Mouse (Mus musculus) forebrain, embryonic 10.5 days (tissue): ENCODE data around the gene Gm5926. TPM values are rescaled to one million over a fixed set of nuclear protein-coding genes. Genes with fewer than 3 reads are reported as not detected.
"Not testable (repeated sequence)": the region's sequence is repeated elsewhere in the genome, so short reads cannot be mapped to it uniquely, and the experiment has no call there.

Experiments used
- DNase-seq: peaks from one replicate; pipeline ENCODE4 v3.0.0-alpha.2; 2017; ENCODE audit warnings: low spot score; ENCODE audit errors: extremely low spot score
- H3K27ac ChIP-seq: fragments of 300-500 bp; sonication (generic); 2 replicates; pipeline ENCODE4 v1.5.1; 2016; ENCODE audit warnings: mild to moderate bottlenecking
- H3K27me3 ChIP-seq: fragments of 300-500 bp; sonication (generic); 2 replicates; pipeline ENCODE4 v1.6.1; 2016; ENCODE audit warnings: mild to moderate bottlenecking; ENCODE audit not compliant: poor library complexity, severe bottlenecking
- H3K36me3 ChIP-seq: fragments of 300-500 bp; sonication (generic); replicated peaks from 2 replicates; pipeline ENCODE4 v1.6.1; 2016; ENCODE audit warnings: mild to moderate bottlenecking, moderate library complexity
- H3K4me1 ChIP-seq: fragments of 300-500 bp; sonication (generic); 2 replicates; pipeline ENCODE4 v1.6.1; 2016
- H3K4me3 ChIP-seq: fragments of 300-500 bp; sonication (generic); 2 replicates; pipeline ENCODE4 v1.5.1; 2016; ENCODE audit warnings: mild to moderate bottlenecking, moderate library complexity
- H3K9me3 ChIP-seq: fragments of 300-500 bp; sonication (generic); 2 replicates; pipeline ENCODE4 v1.6.1; 2016; ENCODE audit warnings: mild to moderate bottlenecking, moderate library complexity
- WGBS: fragments of 180-500 bp; shearing (Covaris S2); methylation state at CpG from one replicate; pipeline ENCODE4 v1.1.7; 2016; 5-methylcytosine and 5-hydroxymethylcytosine counted together
- polyA plus RNA-seq: library from polyadenylated mRNA; unstranded; fragments of >200 nt; fragmentation: Nextera tagmentation; extraction: Ambion mirVana; gene quantifications from 2 replicates; pipeline ENCODE4 v1.2.1, GENCODE M21; 2016

Gene Gm5926
- not detected in 2 replicates for polyA plus RNA-seq

DNA sequence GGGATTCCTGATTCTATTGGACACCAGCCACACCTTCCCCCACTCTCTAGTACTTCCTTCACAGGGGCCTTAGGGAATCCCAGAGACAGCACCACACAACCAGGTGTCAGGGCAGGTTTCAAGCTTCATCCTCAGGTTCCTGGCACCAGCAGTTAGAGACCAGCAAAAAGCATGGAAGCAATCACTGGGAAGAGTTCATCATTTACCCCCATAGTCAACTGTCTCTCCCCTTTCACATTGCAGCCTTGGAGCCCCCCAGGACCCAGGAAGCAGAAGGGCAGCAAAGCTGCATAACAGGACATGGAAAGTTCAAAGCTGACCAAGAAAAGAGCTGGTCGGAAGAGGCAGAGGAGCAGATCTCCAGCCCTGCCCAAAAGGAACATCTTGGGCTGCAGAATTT is at the start of gene Gm5926:
Gene Gm5926 (plus strand): TSS at position 301 of the 400 bp plus-strand sequence.
- not testable (repeated sequence) for H3K27me3 ChIP-seq, H3K9me3 ChIP-seq, H3K36me3 ChIP-seq, H3K4me3 ChIP-seq, DNase-seq, H3K27ac ChIP-seq, H3K4me1 ChIP-seq
- no CpG with 5 or more reads among the region's 1 CpGs for WGBS

DNA sequence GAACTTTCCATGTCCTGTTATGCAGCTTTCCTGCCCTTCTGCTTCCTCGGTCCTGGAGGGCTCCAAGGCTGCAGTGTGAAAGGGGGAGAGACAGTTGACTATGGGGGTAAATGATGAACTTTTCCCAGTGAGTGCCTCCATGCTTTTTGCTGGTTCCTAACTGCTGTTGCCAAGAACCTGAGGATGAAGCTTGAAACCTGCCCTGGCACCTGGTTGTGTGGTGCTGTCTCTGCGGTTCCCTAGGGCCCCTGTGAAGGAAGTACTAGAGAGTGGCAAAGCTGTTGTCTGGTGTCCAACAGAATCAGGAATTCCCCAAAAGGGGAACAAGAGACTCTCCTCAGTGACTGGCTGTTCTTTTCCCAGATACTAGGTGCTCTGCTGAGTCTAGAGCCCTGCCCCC is 49.5 kb upstream of the Gm5926 start:
- not testable (repeated sequence) for DNase-seq, H3K4me1 ChIP-seq, H3K36me3 ChIP-seq, H3K27ac ChIP-seq, H3K27me3 ChIP-seq, H3K4me3 ChIP-seq
- 87% methylated on average over 1 of the region's 2 CpGs for WGBS
- H3K9me3 ChIP-seq = peaks cover 25% of the 10 kb centered on the region

DNA sequence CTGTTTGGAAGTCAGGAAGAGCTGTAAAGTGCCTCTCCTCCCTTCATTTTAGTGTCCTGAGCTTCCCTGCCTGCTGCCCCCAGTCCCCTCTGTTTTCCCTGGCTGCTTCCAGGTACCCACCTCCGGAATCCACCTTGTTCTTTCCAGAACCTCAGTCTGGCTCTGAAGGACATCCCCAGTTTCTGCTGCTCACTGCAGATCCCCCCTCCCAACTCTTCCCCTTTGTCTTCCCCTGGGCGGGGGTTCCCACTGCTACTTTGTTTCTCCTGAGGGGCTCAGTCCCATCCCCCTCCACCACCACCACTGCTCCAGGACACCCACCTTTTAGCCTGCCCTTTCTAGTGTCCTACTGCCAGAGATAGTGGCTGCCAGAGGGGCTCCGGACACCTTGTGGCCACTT is 49.1 kb upstream of the Gm5926 start:
- H3K27me3 ChIP-seq, H3K4me1 ChIP-seq, H3K27ac ChIP-seq, H3K4me3 ChIP-seq, H3K36me3 ChIP-seq, DNase-seq: not testable (repeated sequence)
- peaks cover 25% of the 10 kb centered on the region for H3K9me3 ChIP-seq
- 84% methylated on average over 3 of the region's 3 CpGs for WGBS

Other genes with a start within 250 kb of the Gm5926 start
- gene Btbd35f1, start 90.7 kb upstream of the Gm5926 start, polyA plus RNA-seq = not detected in 2 replicates
- not detected in 2 replicates for gene Btbd35f21, start 75.4 kb downstream of the Gm5926 start, polyA plus RNA-seq
- gene Btbd35f30, start 243.9 kb downstream of the Gm5926 start, polyA plus RNA-seq = not detected in 2 replicates